Mouse (Mus musculus) A20 (cell line): ENCODE measurements at regions not wholly inside any gene's neighbourhood (a gene's known extent, or its start where the extent isn't known, plus 50 kb on each side); places are given as distances from the start of the nearest gene placed in this dataset.
"Not testable (repeated sequence)": the region's sequence is repeated elsewhere in the genome, so short reads cannot be mapped to it uniquely, and the experiment has no call there.

Experiments
- DNase-seq: peaks from one replicate; pipeline ENCODE4 v3.0.0-alpha.2; 2011; ENCODE audit warnings: low read depth, low spot score

GRCm38 (mm10) chr8:8984159-8984828, 294.0 kb upstream of the Arglu1 start:
- DNase-seq, result no peak

GRCm38 (mm10) chr8:8983133-8983661, 292.9 kb upstream of the Arglu1 start:
- no peak for DNase-seq

- DNase-seq, result no peak
Observed at GRCm38 (mm10) chr8:8978969-8979368, 288.6 kb upstream of the Arglu1 start.

- DNase-seq, result no peak
Observed at GRCm38 (mm10) chr8:8973769-8974168, 283.4 kb upstream of the Arglu1 start.

- DNase-seq, result no peak
Observed at GRCm38 (mm10) chr8:8973334-8973733, 283.0 kb upstream of the Arglu1 start.

GRCm38 (mm10) chr8:8970776-8971175, 280.5 kb upstream of the Arglu1 start:
- no peak for DNase-seq

GRCm38 (mm10) chr8:8970346-8970745, 280.0 kb upstream of the Arglu1 start:
- DNase-seq, result no peak

GRCm38 (mm10) chr8:8969112-8969950, 279.0 kb upstream of the Arglu1 start:
- DNase-seq, result no peak

GRCm38 (mm10) chr8:8966658-8967048, 276.3 kb upstream of the Arglu1 start:
- no peak for DNase-seq

- no peak for DNase-seq
Observed at GRCm38 (mm10) chr8:8965983-8966657, 275.8 kb upstream of the Arglu1 start.

GRCm38 (mm10) chr8:8960221-8960620, 269.9 kb upstream of the Arglu1 start:
- no peak for DNase-seq

GRCm38 (mm10) chr8:8959787-8960093, 269.4 kb upstream of the Arglu1 start:
- no peak for DNase-seq

- DNase-seq, result no peak
Observed at GRCm38 (mm10) chr8:8959021-8959786, 268.9 kb upstream of the Arglu1 start.

- DNase-seq, result not testable (repeated sequence)
Observed at GRCm38 (mm10) chr8:8958140-8958539, 267.8 kb upstream of the Arglu1 start.

- no peak for DNase-seq
Observed at GRCm38 (mm10) chr8:8952212-8952611, 261.9 kb upstream of the Arglu1 start.

GRCm38 (mm10) chr8:8951186-8951585, 260.9 kb upstream of the Arglu1 start:
- no peak for DNase-seq

GRCm38 (mm10) chr8:8947516-8948161, 257.3 kb upstream of the Arglu1 start:
- DNase-seq, result no peak

- DNase-seq, result no peak
Observed at GRCm38 (mm10) chr8:8942991-8943390, 252.7 kb upstream of the Arglu1 start.

- no peak for DNase-seq
Observed at GRCm38 (mm10) chr8:8940899-8941298, 250.6 kb upstream of the Arglu1 start.

GRCm38 (mm10) chr8:8938536-8938935, 248.2 kb upstream of the Arglu1 start:
- DNase-seq, result no peak

GRCm38 (mm10) chr8:8932466-8932865, 242.1 kb upstream of the Arglu1 start:
- no peak for DNase-seq
